Mouse (Mus musculus) small intestine, adult 2 months (tissue): ENCODE data around the gene Uchl5. TPM values are rescaled to one million over a fixed set of nuclear protein-coding genes. Genes with fewer than 3 reads are reported as not detected.

ENCODE experiments used
- H3K27ac ChIP-seq: fragments of 200-500 bp; 2 replicates; pipeline ENCODE4 v1.5.1; 2012; ENCODE audit warnings: low read depth, low read length, control low read depth, inconsistent platforms; ENCODE audit not compliant: insufficient read depth
- H3K27me3 ChIP-seq: fragments of 200-500 bp; 2 replicates; pipeline ENCODE4 v1.6.1; 2012; ENCODE audit warnings: mild to moderate bottlenecking, moderate library complexity, low read length, inconsistent platforms; ENCODE audit not compliant: control insufficient read depth, insufficient read depth
- H3K36me3 ChIP-seq: fragments of 200-500 bp; 2 replicates; pipeline ENCODE4 v1.6.1; 2012; ENCODE audit warnings: mild to moderate bottlenecking, low read length, control low read depth, inconsistent platforms; ENCODE audit not compliant: control insufficient read depth, insufficient read depth
- H3K4me1 ChIP-seq: fragments of 200-500 bp; 2 replicates; pipeline ENCODE4 v1.6.1; 2012; ENCODE audit warnings: low read length, inconsistent platforms, mixed read lengths; ENCODE audit not compliant: control insufficient read depth, insufficient read depth, insufficient read length
- H3K4me3 ChIP-seq: fragments of 200-500 bp; 2 replicates; pipeline ENCODE4 v1.5.1; 2012; ENCODE audit warnings: low read depth, mild to moderate bottlenecking, control low read depth, inconsistent platforms, low read length, moderate library complexity
- CTCF ChIP-seq: fragments of 200-500 bp; IDR thresholded peaks from 2 replicates; pipeline ENCODE4 v1.5.1; 2012; ENCODE audit warnings: low read depth, mild to moderate bottlenecking, control low read depth, inconsistent platforms, low read length, moderate library complexity, mixed read lengths; ENCODE audit not compliant: insufficient replicate concordance, insufficient read length; ENCODE audit errors: extremely low read depth
- POLR2A ChIP-seq: fragments of 200-500 bp; IDR thresholded peaks from 2 replicates; pipeline ENCODE4 v1.6.1; 2012; ENCODE audit warnings: low read depth, mild to moderate bottlenecking, control low read depth, inconsistent platforms, low read length, moderate library complexity
- WGBS: fragments of 180-500 bp; shearing (Covaris S2); methylation state at CpG from one replicate; pipeline ENCODE4 v1.1.7; 2018; 5-methylcytosine and 5-hydroxymethylcytosine counted together
- polyA plus RNA-seq: library from polyadenylated mRNA; depleted of rRNA; stranded (reverse); fragments of >200 nt; gene quantifications from 2 replicates; pipeline ENCODE4 v1.2.3, GENCODE M21; 2012

The Uchl5 gene
- polyA plus RNA-seq, 1 experiment: 2.9 TPM

GRCm38 (mm10) chr1:143803537-143803936 lies 26.5 kb downstream of the Uchl5 start:
- Histone ChIP-seq H3K36me3 (peaks cover 14% of the 10 kb centered on the region), H3K27ac (no peak overlapping the region), H3K4me3 (no peak overlapping the region), H3K27me3 (no peaks in the 10 kb centered on the region), H3K4me1 (no peaks in the 10 kb centered on the region)
- 31% methylated on average over 4 of the region's 4 CpGs for WGBS
- no peak for TF ChIP-seq CTCF
- TF ChIP-seq POLR2A: no peak

- Histone ChIP-seq H3K27ac (no peak overlapping the region), H3K36me3 (peaks cover 4% of the 10 kb centered on the region; the same call in 1 of the 2 replicates), H3K4me3 (no peak overlapping the region), H3K27me3 (no peaks in the 10 kb centered on the region), H3K4me1 (no peaks in the 10 kb centered on the region)
- 83% methylated on average over 6 of the region's 6 CpGs for WGBS
- no peak for TF ChIP-seq POLR2A
- TF ChIP-seq CTCF: no peak
Observed at GRCm38 (mm10) chr1:143809062-143809461, 32.0 kb downstream of the Uchl5 start.

- Histone ChIP-seq H3K4me1 (no peaks in the 10 kb centered on the region), H3K36me3 (no peaks in the 10 kb centered on the region), H3K4me3 (no peak overlapping the region), H3K27ac (no peak overlapping the region), H3K27me3 (no peaks in the 10 kb centered on the region)
- TF ChIP-seq POLR2A (no peak), CTCF (peak; percentile 79; the same call in 1 of the 2 replicates)
- 41% methylated on average over 7 of the region's 7 CpGs for WGBS
Observed at GRCm38 (mm10) chr1:143813676-143814360, 36.7 kb downstream of the Uchl5 start.

DNA sequence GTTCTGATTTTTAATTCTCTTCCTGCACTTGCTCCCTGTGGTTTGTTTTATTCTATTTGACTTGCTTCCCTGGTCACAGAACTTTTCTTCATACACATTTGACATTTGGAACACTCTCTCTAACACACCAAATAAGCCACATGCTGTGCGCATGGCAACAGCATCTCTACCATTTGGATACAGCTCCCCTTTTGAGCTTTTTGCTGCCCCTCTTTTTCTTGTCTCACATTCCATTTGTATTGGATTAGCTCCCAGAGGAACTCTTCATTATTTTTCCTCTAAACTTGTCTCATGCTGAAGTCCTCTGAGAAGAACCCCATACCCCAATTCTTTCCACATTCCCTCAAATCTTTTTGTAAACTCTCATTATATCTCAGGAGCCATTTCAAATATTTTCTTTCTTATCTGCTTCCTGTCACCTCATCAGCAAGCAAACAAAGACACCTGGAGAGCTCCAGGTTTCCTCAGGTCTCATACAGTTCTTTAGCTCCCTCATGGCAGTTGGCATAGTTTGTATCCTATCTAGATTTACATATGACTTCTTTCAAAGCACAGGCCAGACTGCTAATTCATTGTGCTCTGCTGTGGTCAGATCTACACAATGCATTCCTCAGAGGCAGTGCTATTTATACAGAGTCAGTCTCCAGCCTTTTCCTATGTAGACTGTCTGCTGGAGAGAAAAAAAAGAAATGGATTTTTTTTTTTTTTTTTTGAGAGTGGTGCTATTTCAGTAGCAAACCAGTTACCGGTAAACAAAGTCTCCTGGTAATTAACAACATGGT lies 43.2 kb downstream of the Uchl5 start:
- TF ChIP-seq CTCF: no peak
- no peak for TF ChIP-seq POLR2A
- 78% methylated on average over 2 of the region's 2 CpGs for WGBS
- Histone ChIP-seq H3K36me3 (no peaks in the 10 kb centered on the region), H3K4me1 (no peaks in the 10 kb centered on the region), H3K27ac (no peak overlapping the region), H3K4me3 (no peak overlapping the region), H3K27me3 (no peaks in the 10 kb centered on the region)

GRCm38 (mm10) chr1:143822677-143823076 lies 45.6 kb downstream of the Uchl5 start:
- WGBS: 84% methylated on average over 3 of the region's 3 CpGs
- Histone ChIP-seq H3K27ac (no peak overlapping the region), H3K4me1 (no peaks in the 10 kb centered on the region), H3K27me3 (no peaks in the 10 kb centered on the region), H3K36me3 (no peaks in the 10 kb centered on the region), H3K4me3 (no peak overlapping the region)
- TF ChIP-seq CTCF (no peak), POLR2A (no peak)

DNA sequence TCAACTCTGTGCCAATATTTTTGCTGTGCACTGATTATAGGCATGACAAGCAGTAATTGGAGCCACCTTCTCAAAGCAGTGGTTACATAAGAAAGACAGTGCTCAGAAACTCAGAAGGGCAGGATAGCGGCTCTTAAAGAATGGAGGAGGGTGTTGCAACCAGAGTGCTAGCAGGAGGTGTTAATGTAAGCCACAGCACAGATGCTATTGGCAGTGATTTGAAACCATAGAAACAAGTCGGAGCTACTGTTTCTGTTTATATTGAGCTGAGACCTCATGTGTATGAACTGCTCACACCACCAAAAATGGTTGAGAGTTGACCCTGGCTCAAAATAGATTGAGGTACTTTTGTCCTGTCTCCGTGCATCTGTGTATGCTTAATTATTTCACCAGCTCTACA lies 53.6 kb downstream of the Uchl5 start:
- TF ChIP-seq POLR2A (no peak), CTCF (no peak)
- Histone ChIP-seq H3K4me1 (no peaks in the 10 kb centered on the region), H3K27ac (no peak overlapping the region), H3K36me3 (no peaks in the 10 kb centered on the region), H3K4me3 (no peak overlapping the region), H3K27me3 (no peaks in the 10 kb centered on the region)
- WGBS: 68% methylated on average over 3 of the region's 3 CpGs
